Mouse (Mus musculus) hindbrain, embryonic 16.5 days (tissue): Measurements from ENCODE around the gene Erc2. TPM values are rescaled to one million over a fixed set of nuclear protein-coding genes. Genes with fewer than 3 reads are reported as not detected.
"Not testable (repeated sequence)": the region's sequence is repeated elsewhere in the genome, so short reads cannot be mapped to it uniquely, and the experiment has no call there.

Experiments
- ATAC-seq: fragments of 200-750 bp; cut with Nextera tagmentation; 2 replicates; pipeline ENCODE4 v1.8.0; 2017; ENCODE audit warnings: moderate TSS enrichment, moderate library complexity
- H3K27ac ChIP-seq: fragments of 300-500 bp; sonication (generic); 2 replicates; pipeline ENCODE4 v1.5.1; 2014; ENCODE audit warnings: low read depth, mild to moderate bottlenecking, control low read depth, low read length, moderate library complexity
- H3K27me3 ChIP-seq: fragments of 300-500 bp; sonication (generic); replicated peaks from 2 replicates; pipeline ENCODE4 v1.6.1; 2014; ENCODE audit warnings: low read length; ENCODE audit not compliant: control insufficient read depth, insufficient read depth
- H3K36me3 ChIP-seq: fragments of 300-500 bp; sonication (generic); 2 replicates; pipeline ENCODE4 v1.6.1; 2014; ENCODE audit warnings: mild to moderate bottlenecking, low read length, moderate library complexity, mixed read lengths; ENCODE audit not compliant: control insufficient read depth, insufficient read depth
- H3K4me1 ChIP-seq: fragments of 300-500 bp; sonication (generic); 2 replicates; pipeline ENCODE4 v1.6.1; 2014; ENCODE audit warnings: low read depth, low read length; ENCODE audit not compliant: control insufficient read depth, insufficient read depth
- H3K4me2 ChIP-seq: fragments of 300-500 bp; sonication (generic); 2 replicates; pipeline ENCODE4 v1.6.1; 2014; ENCODE audit warnings: mild to moderate bottlenecking, low read length, control low read depth, moderate library complexity
- H3K4me3 ChIP-seq: fragments of 300-500 bp; sonication (generic); 2 replicates; pipeline ENCODE4 v1.5.1; 2014; ENCODE audit warnings: mild to moderate bottlenecking, low read length, control low read depth, moderate library complexity
- H3K9ac ChIP-seq: fragments of 300-500 bp; sonication (generic); 2 replicates; pipeline ENCODE4 v1.6.1; 2014; ENCODE audit warnings: low read depth, mild to moderate bottlenecking, control low read depth, low read length, moderate library complexity
- H3K9me3 ChIP-seq: fragments of 300-500 bp; sonication (generic); 2 replicates; pipeline ENCODE4 v1.6.1; 2014; ENCODE audit warnings: mild to moderate bottlenecking, low read length, moderate library complexity; ENCODE audit not compliant: control insufficient read depth
- WGBS: fragments of 180-500 bp; shearing (Covaris S2); extraction: QIAGEN DNeasy Blood & Tissue Kit; methylation state at CpG from one replicate; pipeline ENCODE4 v1.1.7; 2014; 5-methylcytosine and 5-hydroxymethylcytosine counted together
- polyA plus RNA-seq: library from polyadenylated mRNA; unstranded; fragments of >200 nt; fragmentation: Nextera tagmentation; extraction: Ambion mirVana; gene quantifications from 2 replicates; pipeline ENCODE4 v1.2.1, GENCODE M21; 2015

Erc2 gene
- polyA plus RNA-seq, 1 experiment from 2014 or later: 73.8 TPM

GRCm38 (mm10) chr14:27851231-27851630 is 229.0 kb downstream of the Erc2 start:
- ATAC-seq: no peak
- Histone ChIP-seq H3K27me3 (no peaks in the 10 kb centered on the region), H3K27ac (no peak overlapping the region), H3K36me3 (no peaks in the 10 kb centered on the region), H3K4me2 (no peak overlapping the region), H3K9me3 (no peaks in the 10 kb centered on the region), H3K9ac (no peak overlapping the region), H3K4me3 (no peak overlapping the region), H3K4me1 (no peaks in the 10 kb centered on the region)
- WGBS: 86% methylated on average over 2 of the region's 2 CpGs

- no peak for ATAC-seq
- H3K4me2 ChIP-seq: no peak overlapping the region
- WGBS: 90% methylated on average over 6 of the region's 6 CpGs
These were observed 230.4 kb downstream of the Erc2 start for GRCm38 (mm10) chr14:27852606-27853005.

GRCm38 (mm10) chr14:27860371-27861046 is 238.3 kb downstream of the Erc2 start:
- WGBS: 92% methylated on average over 6 of the region's 6 CpGs
- no peak for ATAC-seq
- Histone ChIP-seq H3K27ac (no peak overlapping the region), H3K9me3 (no peaks in the 10 kb centered on the region), H3K9ac (no peak overlapping the region), H3K4me3 (no peak overlapping the region), H3K4me1 (no peaks in the 10 kb centered on the region), H3K27me3 (no peaks in the 10 kb centered on the region), H3K36me3 (no peaks in the 10 kb centered on the region), H3K4me2 (no peak overlapping the region)

More at GRCm38 (mm10) chr14:27852606-27853005, 230.4 kb downstream of the Erc2 start:
- Histone ChIP-seq H3K27me3 (no peaks in the 10 kb centered on the region), H3K27ac (no peak overlapping the region), H3K9ac (no peak overlapping the region), H3K9me3 (no peaks in the 10 kb centered on the region), H3K36me3 (no peaks in the 10 kb centered on the region), H3K4me3 (no peak overlapping the region), H3K4me1 (no peaks in the 10 kb centered on the region)

GRCm38 (mm10) chr14:27862299-27862698 is 240.1 kb downstream of the Erc2 start:
- Histone ChIP-seq H3K9me3 (no peaks in the 10 kb centered on the region), H3K27ac (no peak overlapping the region), H3K4me3 (no peak overlapping the region), H3K4me2 (no peak overlapping the region), H3K27me3 (no peaks in the 10 kb centered on the region), H3K9ac (no peak overlapping the region), H3K36me3 (no peaks in the 10 kb centered on the region), H3K4me1 (no peaks in the 10 kb centered on the region)
- ATAC-seq: no peak

- Histone ChIP-seq H3K4me3 (no peak overlapping the region), H3K9me3 (no peaks in the 10 kb centered on the region), H3K27ac (no peak overlapping the region), H3K27me3 (no peaks in the 10 kb centered on the region), H3K9ac (no peak overlapping the region), H3K4me2 (no peak overlapping the region), H3K36me3 (no peaks in the 10 kb centered on the region), H3K4me1 (no peaks in the 10 kb centered on the region)
- ATAC-seq: no peak
These were observed 245.2 kb downstream of the Erc2 start for GRCm38 (mm10) chr14:27867386-27867785.

- Histone ChIP-seq H3K27me3 (no peaks in the 10 kb centered on the region), H3K9ac (no peak overlapping the region), H3K9me3 (no peaks in the 10 kb centered on the region), H3K4me3 (no peak overlapping the region), H3K36me3 (no peaks in the 10 kb centered on the region), H3K4me1 (peaks cover 9% of the 10 kb centered on the region), H3K4me2 (no peak overlapping the region), H3K27ac (no peak overlapping the region)
- WGBS: 100% methylated on average over 1 of the region's 1 CpGs
- no peak for ATAC-seq
These were observed 251.4 kb downstream of the Erc2 start for GRCm38 (mm10) chr14:27873619-27874018.

- ATAC-seq: no peak
- no peaks in the 10 kb centered on the region for H3K9me3 ChIP-seq
- H3K36me3 ChIP-seq: no peaks in the 10 kb centered on the region
- H3K27ac ChIP-seq: no peak overlapping the region
- no peaks in the 10 kb centered on the region for H3K27me3 ChIP-seq
- no peak overlapping the region for H3K9ac ChIP-seq
- WGBS: 57% methylated on average over 13 of the region's 13 CpGs
- peak overlapping the region; percentile 9; the same call in 1 of the 2 replicates for H3K4me3 ChIP-seq
- peaks cover 9% of the 10 kb centered on the region for H3K4me1 ChIP-seq
- peak overlapping the region; percentile 43 for H3K4me2 ChIP-seq
These were observed 253.8 kb downstream of the Erc2 start for GRCm38 (mm10) chr14:27875991-27876411.

- Histone ChIP-seq H3K9me3 (no peaks in the 10 kb centered on the region), H3K27me3 (no peaks in the 10 kb centered on the region), H3K4me1 (no peaks in the 10 kb centered on the region; the same call in 1 of the 2 replicates), H3K4me3 (no peak overlapping the region), H3K4me2 (no peak overlapping the region), H3K9ac (no peak overlapping the region), H3K27ac (no peak overlapping the region), H3K36me3 (no peaks in the 10 kb centered on the region)
- WGBS: 82% methylated on average over 5 of the region's 5 CpGs
- no peak for ATAC-seq
These were observed 259.7 kb downstream of the Erc2 start for GRCm38 (mm10) chr14:27881972-27882371.

GRCm38 (mm10) chr14:27886337-27886736 is 264.1 kb downstream of the Erc2 start:
- not testable (repeated sequence) for H3K27ac ChIP-seq, H3K9me3 ChIP-seq, ATAC-seq, H3K36me3 ChIP-seq, H3K4me2 ChIP-seq, H3K27me3 ChIP-seq, H3K4me3 ChIP-seq, H3K4me1 ChIP-seq, H3K9ac ChIP-seq
- 61% methylated on average over 5 of the region's 5 CpGs for WGBS
